Mouse (Mus musculus) liver, embryonic 14.5 days (tissue): ENCODE data around the gene Rassf1.
A peak's percentile ranks its signal among the peaks of the same experiment; 100 is the strongest.

Experiments used
- CTCF ChIP-seq: IDR thresholded peaks from 2 replicates; pipeline ENCODE4 v1.5.1; 2016; ENCODE audit warnings: antibody characterized with exemption, low read depth, control low read depth
- EP300 ChIP-seq: IDR thresholded peaks from 2 replicates; pipeline ENCODE4 v1.6.1; 2016; ENCODE audit warnings: antibody characterized with exemption, low read depth

DNA sequence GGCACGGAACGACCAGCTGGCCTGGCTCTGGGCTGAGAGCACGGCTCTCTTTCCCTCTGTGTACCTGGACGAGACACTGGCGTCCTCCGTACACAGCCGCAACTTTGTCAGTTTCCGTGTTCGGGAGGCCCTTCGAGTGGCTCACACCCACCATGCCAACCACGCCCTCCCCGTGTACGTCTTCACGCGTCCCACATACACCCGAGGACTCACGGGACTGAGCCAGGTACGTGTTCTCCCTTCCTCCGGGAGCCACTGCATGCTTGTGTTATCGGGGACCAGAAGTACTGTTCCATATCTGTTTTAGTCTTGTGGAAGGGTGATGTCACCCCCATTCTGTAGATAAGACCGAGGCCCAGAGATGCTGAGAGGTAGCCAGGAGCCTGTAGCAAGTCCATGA is 19.5 kb downstream of the Rassf1 start:
- TF ChIP-seq CTCF (no peak), EP300 (peak; percentile 89)
